Mouse (Mus musculus): ENCODE measurements around the gene Prdm8. TPM values are rescaled to one million over a fixed set of nuclear protein-coding genes. Genes with fewer than 3 reads are reported as not detected.

Gene Prdm8
- polyA plus RNA-seq, 3 experiments from 2014 or later, result not detected

DNA sequence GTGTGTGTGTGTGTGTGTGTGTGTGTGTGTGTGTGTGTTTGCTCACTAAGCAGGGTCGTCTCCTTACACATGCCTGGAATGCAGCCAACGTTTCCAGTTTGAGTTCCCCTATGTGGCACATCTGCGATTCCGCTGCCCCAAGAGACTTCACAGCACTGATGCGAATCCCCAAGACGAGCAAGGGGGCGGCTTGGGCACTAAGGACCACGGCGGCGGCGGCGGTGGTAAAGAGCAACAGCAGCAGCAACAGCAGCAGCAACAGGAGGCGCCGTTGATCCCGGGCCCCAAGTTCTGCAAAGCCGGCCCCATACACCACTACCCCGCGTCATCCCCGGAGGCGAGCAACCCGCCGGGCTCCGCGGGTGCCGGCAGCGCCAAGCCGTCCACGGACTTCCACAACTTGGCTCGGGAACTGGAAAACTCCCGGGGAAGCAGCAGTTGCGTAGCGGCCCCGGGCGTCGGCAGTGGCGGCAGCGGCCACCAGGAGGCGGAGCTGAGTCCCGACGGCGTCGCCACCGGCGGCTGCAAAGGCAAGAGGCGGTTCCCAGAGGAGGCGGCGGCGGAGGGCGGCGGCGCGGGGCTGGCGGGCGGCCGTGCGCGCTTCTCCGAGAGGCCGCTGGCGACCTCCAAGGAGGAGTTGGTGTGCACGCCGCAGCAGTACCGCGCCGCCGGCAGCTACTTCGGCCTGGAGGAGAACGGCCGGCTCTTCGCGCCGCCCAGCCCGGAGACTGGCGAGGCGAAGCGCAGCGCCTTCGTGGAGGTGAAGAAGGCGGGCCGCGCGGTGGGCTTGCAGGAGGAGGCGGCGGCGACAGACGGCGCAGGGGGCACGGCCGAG lies 18.2 kb downstream of the Prdm8 start:
- ATAC-seq, result peak; percentile 79

DNA sequence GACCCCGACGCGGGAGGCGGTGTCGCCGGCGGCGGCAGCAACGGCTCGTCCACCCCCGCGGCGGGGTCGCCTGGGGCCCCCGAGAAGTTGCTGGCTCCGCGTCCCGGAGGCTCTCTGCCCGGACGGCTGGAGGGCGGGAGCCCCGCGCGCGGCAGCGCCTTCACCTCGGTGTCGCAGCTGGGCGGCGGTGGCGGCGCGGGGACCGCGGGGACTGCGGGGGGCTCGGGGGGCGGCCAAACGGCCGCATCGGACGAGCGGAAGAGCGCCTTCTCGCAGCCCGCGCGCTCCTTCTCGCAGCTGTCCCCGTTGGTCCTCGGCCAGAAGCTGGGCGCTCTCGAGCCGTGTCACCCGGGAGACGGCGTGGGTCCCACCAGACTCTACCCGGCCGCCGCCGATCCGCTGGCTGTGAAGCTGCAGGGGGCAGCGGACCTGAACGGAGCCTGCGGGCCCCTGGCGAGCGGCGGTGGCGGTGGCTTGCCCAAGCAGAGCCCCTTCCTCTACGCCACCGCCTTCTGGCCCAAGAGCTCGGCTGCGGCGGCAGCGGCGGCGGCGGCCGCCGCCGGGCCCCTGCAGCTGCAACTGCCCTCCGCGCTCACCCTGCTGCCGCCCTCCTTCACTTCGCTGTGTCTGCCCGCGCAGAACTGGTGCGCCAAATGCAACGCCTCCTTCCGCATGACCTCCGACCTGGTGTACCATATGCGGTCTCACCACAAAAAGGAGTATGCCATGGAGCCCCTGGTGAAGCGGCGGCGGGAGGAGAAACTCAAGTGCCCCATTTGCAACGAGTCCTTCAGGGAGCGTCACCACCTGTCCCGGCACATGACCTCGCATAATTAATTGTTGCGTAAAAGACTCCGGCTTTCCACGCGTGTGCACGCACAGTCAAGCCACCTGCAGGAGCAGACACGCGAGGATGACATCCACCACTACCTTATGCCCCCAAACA lies 19.1 kb downstream of the Prdm8 start:
- peak; percentile 11 for ATAC-seq

DNA sequence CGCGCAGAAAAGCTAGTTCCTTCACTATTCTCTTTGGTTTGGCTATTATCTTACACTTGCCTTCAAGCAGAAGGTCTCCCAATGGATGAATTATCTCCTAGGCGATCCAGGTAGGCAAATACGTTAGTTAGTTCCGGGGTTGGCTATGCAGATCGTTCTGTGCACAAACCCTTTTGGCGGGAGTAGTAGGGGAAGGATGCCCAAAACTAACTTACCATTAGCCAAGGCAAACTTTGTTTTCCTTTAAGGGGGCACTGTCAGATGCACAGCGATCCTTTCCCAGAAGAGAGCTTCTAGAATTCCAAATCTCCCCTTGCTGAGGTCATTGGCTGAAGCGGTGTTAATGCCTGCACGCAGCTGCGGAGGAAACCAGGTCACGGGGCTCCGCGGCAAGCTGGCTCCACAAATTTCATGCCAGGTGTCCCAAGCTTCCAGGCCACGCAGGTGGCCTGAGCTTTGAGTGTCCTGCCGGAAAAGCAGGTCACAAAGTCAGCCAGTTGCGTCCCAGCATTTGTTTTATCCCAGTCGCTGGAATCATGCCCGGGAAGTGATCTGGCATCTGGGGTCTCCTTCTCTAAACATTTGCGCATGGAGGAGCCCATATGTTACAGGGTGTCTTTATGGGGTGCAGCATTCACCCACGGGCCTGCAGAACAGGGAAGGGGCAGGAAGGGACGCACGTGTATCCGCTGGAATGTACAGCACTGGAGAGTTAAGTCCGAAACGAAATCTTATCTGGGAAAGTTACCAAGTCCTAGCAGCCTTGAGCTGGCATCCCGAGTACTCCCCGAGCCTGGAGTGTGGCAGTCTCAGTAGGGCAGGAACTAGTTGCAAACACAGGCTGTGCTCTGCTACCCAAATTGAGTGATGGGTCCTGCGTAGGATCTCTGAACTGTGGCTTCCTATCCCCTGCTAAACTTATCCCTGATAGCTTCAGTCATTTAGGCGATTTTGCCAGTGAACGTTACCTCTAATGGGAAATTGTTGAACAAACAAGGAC lies 22.5 kb downstream of the Prdm8 start:
- ATAC-seq, result no peak

DNA sequence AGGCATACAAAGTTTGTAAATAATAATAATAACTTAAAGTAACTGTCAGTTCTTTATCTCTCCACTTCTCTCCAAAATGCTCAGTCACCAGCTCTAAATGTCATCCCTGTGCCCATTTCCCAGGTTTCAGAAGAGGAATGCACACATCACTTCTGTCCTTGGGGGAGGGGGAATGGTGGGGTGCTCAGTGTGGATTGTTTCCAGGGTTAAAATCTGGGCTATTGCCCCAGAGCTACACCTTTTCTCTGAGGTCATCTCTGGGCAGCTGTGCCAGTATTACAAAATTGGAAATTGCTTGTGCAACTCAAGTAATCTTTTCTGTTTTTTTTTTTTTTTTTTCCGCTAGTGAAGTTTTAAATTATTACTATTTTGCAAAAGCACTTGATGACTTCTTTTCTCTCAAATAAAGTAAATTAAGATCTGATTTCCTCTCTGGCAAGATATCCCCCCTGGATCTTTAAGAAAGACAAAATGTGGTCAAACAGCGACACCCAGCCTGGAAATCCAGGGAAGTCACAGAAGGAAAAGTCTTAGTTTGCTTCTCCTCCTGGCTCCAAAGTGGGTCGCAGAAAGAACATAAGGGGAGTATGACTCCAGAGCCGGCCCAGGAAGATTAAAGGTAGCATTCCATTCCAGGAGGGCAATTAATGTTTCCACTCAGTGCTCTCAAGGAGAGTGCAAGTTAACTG lies 25.4 kb downstream of the Prdm8 start:
- ATAC-seq, result no peak

DNA sequence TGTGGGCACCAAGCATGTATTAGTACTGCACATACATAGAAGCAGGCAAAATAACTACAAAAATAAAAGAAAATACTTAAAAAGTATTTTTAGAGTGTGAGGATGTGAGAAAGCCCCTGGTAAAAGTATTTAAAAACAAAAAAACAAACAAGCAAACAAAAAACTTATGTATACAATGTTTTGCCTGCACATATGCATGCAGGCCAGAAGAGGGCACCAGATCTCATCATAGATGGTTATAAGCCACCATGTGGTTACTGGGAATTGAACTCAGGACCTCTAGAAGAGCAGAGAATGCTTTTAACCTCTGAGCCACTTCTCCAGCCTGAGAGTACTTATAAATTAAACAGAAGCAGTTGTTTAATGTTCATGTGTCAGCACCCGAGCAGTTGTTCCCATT lies 28.0 kb downstream of the Prdm8 start:
- ATAC-seq, result no peak

DNA sequence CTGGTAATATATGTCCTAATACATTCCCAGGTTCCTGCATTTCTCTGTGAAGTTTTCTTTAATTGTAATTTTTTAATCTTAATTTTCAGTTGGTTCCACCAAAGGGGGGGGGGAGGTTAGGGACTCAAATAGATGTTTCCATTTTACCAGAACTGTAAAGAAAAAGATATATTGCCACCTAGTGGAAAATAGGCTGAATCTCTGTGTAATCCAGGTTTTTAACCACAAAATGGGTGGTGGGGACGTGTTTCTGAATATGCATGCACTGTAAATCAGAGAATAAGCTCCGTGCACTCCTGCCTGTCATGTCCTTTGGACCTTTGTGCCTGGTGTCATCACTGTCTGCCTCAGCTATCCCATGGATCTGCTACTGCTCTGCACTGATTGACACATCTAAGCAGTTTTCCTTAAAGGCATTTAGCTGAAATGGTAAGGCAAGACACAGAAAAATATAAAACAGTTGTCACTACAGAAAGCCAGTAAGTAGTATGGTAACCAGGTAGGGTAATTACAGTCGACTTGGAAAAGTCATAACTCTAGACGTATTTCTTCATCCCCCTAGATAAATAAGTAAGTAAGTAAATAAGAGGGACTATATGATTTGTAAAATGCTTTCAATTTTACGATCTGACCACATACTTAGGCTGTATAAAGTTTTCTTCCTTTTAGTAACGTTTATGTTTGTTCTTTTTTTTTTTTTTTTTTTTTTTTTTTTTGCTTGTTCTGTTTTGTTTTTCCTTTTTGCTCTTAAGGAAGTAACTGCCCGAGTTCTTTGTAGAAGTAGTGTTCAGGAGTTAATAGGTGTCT lies 31.6 kb downstream of the Prdm8 start:
- ATAC-seq, result no peak

DNA sequence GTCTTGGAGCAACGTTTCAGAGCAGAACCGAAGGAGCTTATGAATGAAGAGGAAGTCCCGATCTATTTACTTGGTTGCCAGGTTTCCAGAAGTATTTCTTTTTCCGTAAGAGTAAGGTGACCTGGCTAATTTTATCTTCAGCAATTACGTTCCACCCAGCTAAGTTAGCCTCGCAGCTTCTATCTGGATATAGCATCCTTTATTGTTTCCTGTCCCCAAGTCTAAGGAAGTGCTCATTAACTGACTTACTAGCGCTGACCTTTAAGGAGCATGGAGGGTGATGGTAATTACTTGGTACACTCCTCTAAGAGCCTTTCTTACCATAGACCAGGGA lies 32.2 kb downstream of the Prdm8 start:
- ATAC-seq, result no peak

DNA sequence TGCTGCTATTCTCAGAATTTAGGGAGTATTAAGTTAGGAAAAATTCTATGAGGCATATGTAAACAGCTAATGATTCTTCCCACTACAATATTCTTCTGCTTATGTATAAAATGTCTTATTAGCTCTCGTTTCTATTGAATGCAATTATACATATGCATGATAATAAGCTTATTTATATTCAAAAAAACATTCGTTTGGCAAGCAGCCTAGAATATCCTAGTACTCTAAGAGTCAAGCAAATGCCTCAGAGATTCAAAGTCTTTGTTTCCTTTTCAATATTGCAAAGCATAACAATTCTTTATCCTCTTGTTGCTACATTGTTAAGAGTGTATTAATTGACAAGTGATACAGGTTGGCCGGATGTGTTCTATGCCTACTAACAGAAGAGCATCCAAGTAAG lies 34.6 kb downstream of the Prdm8 start:
- no peak for ATAC-seq

DNA sequence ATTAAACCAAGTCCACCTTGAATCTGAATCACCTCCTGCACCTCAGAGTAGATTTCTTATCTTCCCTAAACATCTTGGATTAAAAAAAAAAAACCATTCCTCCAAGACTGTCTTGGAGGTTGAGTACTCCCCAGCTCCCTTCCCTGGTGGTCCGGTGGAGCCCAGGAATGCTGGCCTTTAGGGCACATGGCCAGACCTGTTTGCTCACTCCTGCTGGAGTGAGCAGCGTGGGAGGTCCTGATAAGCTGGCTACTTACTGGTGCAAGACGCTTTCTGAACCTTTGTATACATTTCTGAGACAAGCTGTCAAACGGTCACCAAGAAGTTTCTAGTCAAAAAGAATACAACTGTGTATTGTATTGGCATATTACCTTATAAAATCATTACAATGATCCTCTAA lies 36.0 kb downstream of the Prdm8 start:
- no peak for ATAC-seq

DNA sequence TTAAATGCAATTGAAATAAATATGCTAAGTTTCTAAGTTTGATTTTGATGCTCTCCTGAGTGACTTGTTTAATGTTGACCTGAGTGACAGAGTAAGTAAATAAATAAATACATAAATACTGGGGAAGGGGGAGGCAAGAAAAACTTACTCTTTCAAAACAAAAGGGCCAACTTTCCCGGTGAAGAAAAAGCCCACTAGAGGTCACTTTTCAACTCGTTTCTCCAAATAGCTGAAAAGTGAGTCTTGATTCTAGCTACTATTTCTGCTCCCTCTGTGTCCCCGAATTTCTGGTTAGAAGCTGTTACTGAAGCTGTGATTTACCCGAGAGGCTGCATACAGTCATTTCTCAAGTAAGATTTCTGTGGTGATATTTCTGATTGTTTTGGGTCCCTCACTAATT lies 45.5 kb downstream of the Prdm8 start:
- no peak for ATAC-seq

DNA sequence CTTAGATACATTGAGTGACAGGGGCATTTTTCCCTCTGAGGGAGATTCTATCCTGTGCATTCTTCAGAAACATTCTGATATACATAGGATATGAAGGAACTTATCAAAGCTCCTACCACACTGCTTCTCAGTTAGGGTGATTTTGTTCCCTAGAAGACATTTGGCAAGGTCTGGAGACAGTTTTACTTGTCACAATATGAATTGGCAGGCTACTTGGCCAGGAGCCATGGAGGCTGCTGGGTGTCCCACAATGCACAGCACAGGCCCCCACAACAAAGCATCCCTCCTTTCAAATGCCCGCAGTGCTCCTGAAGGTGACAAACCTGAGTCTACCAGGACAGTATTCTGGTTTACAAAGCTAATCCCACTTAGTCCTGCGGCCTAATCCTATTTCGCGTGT lies 55.0 kb downstream of the Prdm8 start:
- ATAC-seq, result no peak

DNA sequence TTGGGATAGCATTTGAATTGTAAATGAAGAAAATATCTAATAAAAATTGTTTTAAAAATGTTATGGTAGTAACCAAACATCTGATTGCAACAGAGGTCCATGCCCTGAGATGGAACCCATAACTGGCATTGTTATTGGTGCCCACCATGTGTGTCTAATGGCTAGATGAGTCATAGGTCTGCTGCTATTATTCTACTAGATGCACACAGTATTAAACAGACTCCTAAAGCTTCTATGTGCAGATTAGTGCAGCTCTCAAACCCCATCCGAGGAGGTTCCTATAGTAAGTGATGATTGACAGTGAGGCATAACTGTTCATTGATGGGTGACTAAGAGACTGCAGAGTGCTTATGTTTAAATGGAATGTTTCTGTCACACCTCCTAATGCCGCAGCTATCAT lies 59.7 kb downstream of the Prdm8 start:
- no peak for ATAC-seq

DNA sequence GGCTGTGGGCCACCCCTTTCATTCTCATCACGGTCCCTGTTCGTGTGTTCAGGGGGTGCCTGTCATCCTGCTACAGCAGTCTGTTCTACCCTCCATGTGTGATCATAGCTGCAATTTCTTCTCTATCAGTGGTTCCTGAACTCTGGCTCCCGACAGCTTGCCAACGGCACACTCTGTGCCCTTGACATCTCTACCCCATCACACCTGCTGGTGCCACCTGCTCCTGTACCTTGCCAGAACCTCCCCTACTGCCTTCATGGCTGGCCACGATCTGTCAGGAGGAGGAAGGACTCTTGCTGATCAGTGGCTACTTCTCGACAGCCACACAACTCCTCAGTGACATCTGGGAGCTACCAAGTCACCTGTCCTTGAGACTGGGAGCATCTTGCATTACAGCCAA lies 62.5 kb downstream of the Prdm8 start:
- no peak for ATAC-seq

DNA sequence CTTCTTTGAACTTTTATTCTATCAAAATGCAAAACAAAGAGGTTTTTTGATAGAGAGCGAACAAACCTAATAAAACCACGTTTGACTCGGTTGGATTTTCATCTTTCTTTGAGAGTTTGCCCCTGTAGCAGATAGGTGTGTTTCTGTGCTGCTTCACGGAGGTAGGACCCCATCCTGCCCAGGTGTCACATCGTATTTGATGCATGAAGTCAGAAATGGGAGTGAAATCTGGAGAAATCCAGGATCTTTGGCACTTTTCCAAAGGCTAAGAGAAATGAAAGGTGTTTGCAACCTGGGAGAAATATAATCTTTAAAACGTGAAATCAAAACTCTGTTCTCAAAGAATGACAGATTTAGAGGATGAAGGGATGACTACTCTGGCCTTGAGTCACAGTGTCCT lies 71.5 kb downstream of the Prdm8 start:
- ATAC-seq, result no peak

Other genes with a start within 250 kb of the Prdm8 start
- 10 to 100 TPM in 2 of 3 experiments, 1 to 10 TPM in 1; 9.8 to 12.6 (median 12.0) TPM for gene Antxr2, start 136.2 kb upstream of the Prdm8 start, polyA plus RNA-seq (2017; shearing (Covaris generic))
- not detected for gene Fgf5, start 87.0 kb downstream of the Prdm8 start, polyA plus RNA-seq (2017; shearing (Covaris generic))
- gene Cfap299, start 162.1 kb downstream of the Prdm8 start, polyA plus RNA-seq (2017; shearing (Covaris generic)), result not detected

All from inflammation-experienced regulatory T-cells, adult 6 months (primary cell).